Mouse (Mus musculus) ES-E14 (cell line): ENCODE results near the gene Guca1a. TPM values are rescaled to one million over a fixed set of nuclear protein-coding genes. Genes with fewer than 3 reads are reported as not detected.

Source experiments
- DNase-seq: peaks from one replicate; pipeline ENCODE4 v3.0.0-alpha.2; 2013; ENCODE audit warnings: low read depth, low spot score
- H3K27ac ChIP-seq: 2 replicates; pipeline ENCODE4 v1.5.1; 2012; ENCODE audit warnings: low read depth, mild to moderate bottlenecking, low read length, moderate library complexity, mixed read lengths; ENCODE audit not compliant: poor library complexity, insufficient read depth, severe bottlenecking
- H3K36me3 ChIP-seq: 2 replicates; pipeline ENCODE4 v1.6.1; 2012; ENCODE audit warnings: mild to moderate bottlenecking, low read length, moderate library complexity, mixed read lengths; ENCODE audit not compliant: control insufficient read depth, poor library complexity, insufficient read depth, severe bottlenecking
- H3K4me1 ChIP-seq, 2 experiments: fragments of 150-350 bp in 1 of 2; sonication (generic) in 1 of 2; 2 replicates each; pipeline ENCODE4 v1.6.1; 2012; ENCODE audit warnings: low read length in 2 of 2, mild to moderate bottlenecking in 1 of 2, mixed read lengths in 1 of 2; ENCODE audit not compliant: control insufficient read depth in 2 of 2, insufficient read depth in 2 of 2, poor library complexity in 1 of 2
- H3K4me3 ChIP-seq, 2 experiments: fragments of 150-350 bp in 1 of 2; sonication (generic) in 1 of 2; 2 replicates each; pipeline ENCODE4 v1.5.1; 2012; ENCODE audit warnings: low read length in 2 of 2, low read depth in 1 of 2, mild to moderate bottlenecking in 1 of 2, mixed read lengths in 1 of 2; ENCODE audit not compliant: insufficient read depth in 1 of 2, poor library complexity in 1 of 2, severe bottlenecking in 1 of 2
- H3K9ac ChIP-seq: 2 replicates; pipeline ENCODE4 v1.6.1; 2012; ENCODE audit warnings: low read depth, mild to moderate bottlenecking, low read length, mixed read lengths; ENCODE audit not compliant: poor library complexity, insufficient read depth, severe bottlenecking
- H3K9me3 ChIP-seq: fragments of 150-350 bp; sonication (generic); 2 replicates; pipeline ENCODE4 v1.6.1; 2012; ENCODE audit warnings: low read depth, mild to moderate bottlenecking, low read length; ENCODE audit not compliant: control insufficient read depth, insufficient read depth
- CHD2 ChIP-seq: IDR thresholded peaks from 2 replicates; pipeline ENCODE4 v1.6.1; 2014; ENCODE audit warnings: mild to moderate bottlenecking, low read depth, low read length, inconsistent platforms
- HCFC1 ChIP-seq: IDR thresholded peaks from 2 replicates; pipeline ENCODE4 v1.6.1; 2012; ENCODE audit warnings: low read length, inconsistent platforms, borderline replicate concordance; ENCODE audit not compliant: insufficient read depth
- MAFK ChIP-seq: IDR thresholded peaks from 2 replicates; pipeline ENCODE4 v1.6.1; 2014; ENCODE audit warnings: mild to moderate bottlenecking, low read depth, low read length, inconsistent platforms; ENCODE audit not compliant: insufficient read depth
- ZC3H11A ChIP-seq: IDR thresholded peaks from 2 replicates; pipeline ENCODE4 v1.6.1; 2012; ENCODE audit warnings: low read depth, mild to moderate bottlenecking, inconsistent platforms, low read length, borderline replicate concordance
- ZNF384 ChIP-seq: IDR thresholded peaks from 2 replicates; pipeline ENCODE4 v1.6.1; 2012; ENCODE audit warnings: low read depth, low read length, inconsistent platforms
- in situ Hi-C, 2 experiments: fragments of 600-800 bp; cut with MboI; formaldehyde crosslinking; loops; one replicate each; pipeline ENCODE4 v1.15.1; 2025; ENCODE audit warnings: low sequenced_read_pairs in 2 of 2, inconsistent platforms in 1 of 2; ENCODE audit not compliant: unreplicated experiment in 2 of 2
- total RNA-seq: library from RNA; depleted of rRNA; stranded (reverse); fragments of 300-350 nt; gene quantifications from 2 replicates; pipeline ENCODE4 v1.2.3, GENCODE M21; 2012

Guca1a gene
- total RNA-seq, 1 experiment, result 12.2 TPM

DNA sequence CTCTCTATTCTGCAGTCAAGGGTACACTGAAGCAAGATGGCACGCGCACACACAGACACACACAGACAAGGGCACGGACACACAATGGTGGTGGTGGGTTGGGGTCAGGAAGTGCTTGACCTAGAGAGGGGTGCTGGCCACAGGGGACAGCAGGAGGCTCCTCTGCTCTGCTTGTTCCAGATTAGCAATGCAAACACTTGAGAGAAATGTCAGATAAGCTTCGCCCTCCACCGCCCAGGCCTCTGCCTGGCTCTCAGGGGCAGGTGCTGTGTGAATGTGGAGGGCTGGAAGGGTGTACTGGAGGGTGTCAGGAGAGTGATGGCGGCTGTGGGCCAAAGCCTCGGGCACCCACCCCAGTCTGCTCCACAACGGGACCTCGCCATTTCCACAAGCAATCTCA is 45.6 kb upstream of the Guca1a start:
- in situ Hi-C loops, result no loop called here
- H3K9me3 ChIP-seq, result no peaks in the 10 kb centered on the region
- H3K27ac ChIP-seq, result no peak overlapping the region
- DNase-seq, result no peak
- 0 out of 4 replicates have a peak overlapping the region, but pooled peaks have one; percentile 0 to 12 for H3K4me3 ChIP-seq
- no peak overlapping the region for H3K9ac ChIP-seq
- H3K4me1 ChIP-seq, result peaks cover 9 to 44% of the 10 kb centered on the region in 2 experiments; a peak in 3 of 4 replicates
- TF ChIP-seq CHD2 (no peak), ZC3H11A (no peak), MAFK (no peak), HCFC1 (no peak), ZNF384 (no peak)
- no peaks in the 10 kb centered on the region for H3K36me3 ChIP-seq

DNA sequence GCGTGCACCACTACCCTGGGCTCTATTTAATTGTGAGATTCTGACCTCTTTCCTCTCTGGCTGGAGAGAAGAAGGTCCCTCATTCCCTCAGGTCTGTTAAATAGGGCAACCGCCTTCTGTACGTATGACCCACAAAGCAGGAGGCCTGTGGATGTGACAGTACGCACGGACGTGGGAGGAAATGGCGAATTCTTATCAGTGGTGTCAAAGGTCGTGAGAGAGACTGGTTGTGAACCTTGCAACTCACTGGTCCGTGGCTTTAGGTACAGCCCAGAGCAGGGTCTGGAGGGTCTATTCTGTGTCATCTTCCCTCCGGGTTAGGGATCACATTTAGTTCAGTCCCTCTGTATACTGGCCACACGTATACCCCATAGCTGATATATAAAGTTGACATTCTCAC is 45.1 kb upstream of the Guca1a start:
- Histone ChIP-seq H3K36me3 (no peaks in the 10 kb centered on the region), H3K9ac (no peak overlapping the region), H3K4me3 (no peak overlapping the region), H3K27ac (no peak overlapping the region), H3K9me3 (no peaks in the 10 kb centered on the region), H3K4me1 (peaks cover 9 to 45% of the 10 kb centered on the region in 2 experiments; a peak in 3 of 4 replicates)
- in situ Hi-C loops, result no loop called here
- TF ChIP-seq ZC3H11A, result no peak
- no peak for TF ChIP-seq CHD2
- no peak for TF ChIP-seq ZNF384
- no peak for TF ChIP-seq MAFK
- no peak for TF ChIP-seq HCFC1
- no peak for DNase-seq

DNA sequence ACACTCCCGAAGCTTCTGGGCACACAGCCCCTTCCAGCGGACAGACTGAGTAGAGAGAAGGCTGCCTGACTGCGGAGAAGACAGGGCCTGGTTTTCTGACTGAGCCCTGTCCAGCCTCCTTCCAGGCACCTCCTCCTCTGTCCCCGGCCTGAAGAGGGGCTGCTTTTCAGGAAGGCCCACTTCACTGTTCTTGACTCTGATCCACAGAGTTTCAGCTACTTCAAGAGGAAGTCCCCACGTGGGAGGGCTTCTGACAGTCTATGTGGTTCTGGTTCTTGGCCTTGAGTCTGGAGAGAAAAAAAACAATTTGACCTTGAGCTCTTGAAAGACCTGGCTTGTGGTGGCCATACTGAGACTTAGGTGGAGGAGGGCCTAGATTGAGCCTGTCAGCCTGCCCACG is 43.7 kb upstream of the Guca1a start:
- Histone ChIP-seq H3K9ac (no peak overlapping the region), H3K36me3 (no peaks in the 10 kb centered on the region), H3K4me3 (no peak overlapping the region), H3K27ac (no peak overlapping the region), H3K9me3 (no peaks in the 10 kb centered on the region), H3K4me1 (peaks cover 4 to 37% of the 10 kb centered on the region in 2 experiments; a peak in 3 of 4 replicates)
- in situ Hi-C loops, result no loop called here
- TF ChIP-seq MAFK, result no peak
- no peak for TF ChIP-seq HCFC1
- TF ChIP-seq ZNF384, result 0 out of 2 replicates have a peak, but pooled peaks have one; percentile 34
- TF ChIP-seq ZC3H11A, result no peak
- TF ChIP-seq CHD2, result no peak
- DNase-seq, result no peak

DNA sequence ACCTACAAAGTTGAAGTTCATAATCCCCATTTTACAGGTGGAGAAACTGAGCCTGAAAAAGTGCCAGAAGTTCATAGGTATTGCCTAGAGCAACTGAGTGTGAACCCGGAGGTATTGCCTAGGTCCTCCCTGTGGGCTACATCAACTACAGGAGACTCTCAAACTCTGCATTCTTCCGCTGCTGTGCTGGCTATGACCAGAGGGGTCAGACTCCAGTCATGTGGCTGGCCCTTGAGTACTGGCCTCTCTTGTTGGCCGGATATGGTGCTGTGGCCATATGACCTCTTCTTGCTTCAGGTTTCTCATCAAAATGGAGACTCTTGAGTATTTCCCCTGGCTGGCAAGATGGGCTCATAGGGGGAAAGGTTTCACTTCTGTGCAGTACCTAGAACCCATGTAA is 41.9 kb upstream of the Guca1a start:
- Histone ChIP-seq H3K9ac (no peak overlapping the region), H3K4me1 (peaks cover 0 to 36% of the 10 kb centered on the region in 2 experiments; a peak in 2 of 4 replicates), H3K27ac (no peak overlapping the region), H3K4me3 (no peak overlapping the region), H3K36me3 (no peaks in the 10 kb centered on the region), H3K9me3 (no peaks in the 10 kb centered on the region)
- no peak for DNase-seq
- in situ Hi-C loops, result no loop called here
- TF ChIP-seq ZC3H11A, result no peak
- no peak for TF ChIP-seq ZNF384
- TF ChIP-seq CHD2, result no peak
- TF ChIP-seq HCFC1, result no peak
- TF ChIP-seq MAFK, result no peak
